Mouse (Mus musculus): ENCODE results near the gene Ang.

The Ang gene

GRCm38 (mm10) chr14:51088970-51089673 is 1.8 kb upstream of the Ang start:
- peak; percentile 97 for DNase-seq

- DNase-seq: no peak
Measured at GRCm38 (mm10) chr14:51089674-51090076, 1.3 kb upstream of the Ang start.

DNA sequence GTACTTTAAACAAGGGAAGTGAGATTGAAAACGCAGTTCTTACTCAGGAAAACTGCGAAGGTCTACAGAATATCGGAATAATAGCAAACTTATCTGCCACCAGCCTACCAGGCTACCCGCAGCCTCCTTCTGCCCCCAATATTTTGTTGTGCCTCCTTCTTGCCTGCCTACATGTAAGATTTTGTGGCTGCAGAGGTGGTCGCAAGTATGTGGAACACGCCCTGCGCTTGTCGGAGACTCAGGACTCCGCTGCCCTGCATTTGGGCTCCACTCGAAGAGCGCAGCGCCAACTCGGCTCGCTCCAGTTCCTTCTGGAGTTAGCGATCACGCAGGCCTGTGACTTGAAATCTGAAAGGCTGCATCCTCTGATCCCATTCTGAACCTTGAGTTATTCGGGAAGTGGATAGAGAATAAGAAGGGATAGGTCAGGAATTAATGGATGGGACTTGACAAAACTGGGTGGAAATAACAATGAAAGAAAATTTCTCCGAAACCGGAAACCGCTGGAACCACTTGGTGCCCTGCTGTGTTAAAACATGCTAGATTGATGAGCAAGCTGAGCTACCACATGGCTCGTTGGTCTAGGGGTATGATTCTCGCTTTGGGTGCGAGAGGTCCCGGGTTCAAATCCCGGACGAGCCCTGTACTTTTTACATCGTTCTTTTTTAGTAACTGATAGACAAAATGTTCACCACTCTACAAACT is 721 bp upstream of the Ang start:
- peak; percentile 89 to 90 for DNase-seq

GRCm38 (mm10) chr14:51092073-51092620 is 1.2 kb downstream of the Ang start:
- DNase-seq: peak; percentile 15 to 21

- DNase-seq: peak; percentile 44 to 56
Measured at GRCm38 (mm10) chr14:51093496-51093895, 2.5 kb downstream of the Ang start.

GRCm38 (mm10) chr14:51094096-51094875 is 3.3 kb downstream of the Ang start:
- DNase-seq: no peak

- DNase-seq: no peak
Measured at GRCm38 (mm10) chr14:51094921-51095320, 4.0 kb downstream of the Ang start.

- no peak for DNase-seq
Measured at GRCm38 (mm10) chr14:51095736-51096524, 5.0 kb downstream of the Ang start.

- DNase-seq: peak; percentile 83 to 85
Measured at GRCm38 (mm10) chr14:51098300-51098699, 7.3 kb downstream of the Ang start.

- DNase-seq: no peak
Measured at GRCm38 (mm10) chr14:51098921-51099320, 8.0 kb downstream of the Ang start.

- no peak for DNase-seq
Measured at GRCm38 (mm10) chr14:51101284-51101683, 10.3 kb downstream of the Ang start.

- DNase-seq: peak; percentile 87
Measured at GRCm38 (mm10) chr14:51103217-51103616, 12.3 kb downstream of the Ang start.

DNA sequence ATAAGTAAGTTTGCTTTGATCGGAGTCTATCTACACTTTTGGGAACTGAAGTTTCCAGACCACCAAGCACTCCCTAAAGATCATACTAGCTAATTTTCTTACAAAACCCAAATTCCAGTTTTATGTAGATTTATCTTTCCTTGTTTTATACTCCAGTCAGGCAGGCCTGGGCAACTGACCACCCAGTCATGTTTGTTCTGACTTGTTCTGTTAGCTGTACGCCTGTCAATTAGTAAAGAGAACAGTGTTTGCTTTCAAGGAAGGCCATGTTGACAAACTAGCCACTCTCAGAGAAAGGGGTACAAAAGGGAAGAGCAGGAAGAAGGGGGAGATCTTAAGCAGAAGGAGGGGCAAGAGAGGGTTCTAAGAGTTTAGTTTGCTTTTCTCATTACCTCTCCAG is 13.4 kb downstream of the Ang start:
- DNase-seq: no peak

- DNase-seq: no peak
Measured at GRCm38 (mm10) chr14:51106449-51106967, 15.6 kb downstream of the Ang start.

- no peak for DNase-seq
Measured at GRCm38 (mm10) chr14:51111966-51112365, 21.0 kb downstream of the Ang start.

DNA sequence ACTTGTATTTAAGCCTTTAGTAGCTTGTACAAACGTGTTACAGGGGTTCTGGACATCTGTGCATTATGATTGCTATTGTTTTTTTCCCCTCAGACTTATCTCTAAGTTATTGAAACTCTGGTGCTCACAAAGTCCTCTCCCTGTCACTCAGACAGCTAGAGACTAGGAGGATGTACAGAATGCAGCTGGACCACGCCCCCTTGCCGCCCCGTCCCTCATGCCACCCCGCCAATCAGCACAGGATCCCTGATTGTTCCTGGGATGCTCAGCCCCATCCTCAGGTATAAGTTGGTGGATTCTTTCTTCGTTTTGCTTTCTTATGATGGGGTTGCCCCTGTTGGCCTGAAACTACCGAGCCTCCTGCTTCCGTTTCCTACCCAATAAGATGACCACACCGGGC is 22.5 kb downstream of the Ang start:
- DNase-seq: no peak

- no peak for DNase-seq
Measured at GRCm38 (mm10) chr14:51113916-51114560, 23.1 kb downstream of the Ang start, which contains the start of gene Eddm3b. TSS of gene Eddm3b (plus strand) at chr14:51114426.

DNA sequence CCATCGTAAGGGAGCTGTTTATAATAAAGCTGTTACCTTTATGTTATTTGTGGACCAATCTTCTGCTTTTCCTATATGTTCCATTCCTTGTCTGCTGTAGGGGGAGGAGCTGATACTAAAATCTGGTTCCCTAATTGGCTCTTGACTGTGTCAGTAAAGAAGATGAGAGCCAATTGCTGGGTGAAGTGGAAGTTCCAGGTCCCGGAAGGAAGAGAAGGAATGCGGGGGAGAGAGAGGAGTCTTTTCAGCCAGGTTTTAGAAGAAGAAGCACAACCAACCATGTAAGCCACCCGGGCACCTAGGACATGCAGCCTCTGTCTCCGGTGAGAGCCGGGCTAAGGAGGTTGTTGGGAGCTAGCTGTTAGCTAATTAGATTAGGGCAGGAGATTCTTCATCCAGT is 34.7 kb downstream of the Ang start:
- DNase-seq: no peak

DNA sequence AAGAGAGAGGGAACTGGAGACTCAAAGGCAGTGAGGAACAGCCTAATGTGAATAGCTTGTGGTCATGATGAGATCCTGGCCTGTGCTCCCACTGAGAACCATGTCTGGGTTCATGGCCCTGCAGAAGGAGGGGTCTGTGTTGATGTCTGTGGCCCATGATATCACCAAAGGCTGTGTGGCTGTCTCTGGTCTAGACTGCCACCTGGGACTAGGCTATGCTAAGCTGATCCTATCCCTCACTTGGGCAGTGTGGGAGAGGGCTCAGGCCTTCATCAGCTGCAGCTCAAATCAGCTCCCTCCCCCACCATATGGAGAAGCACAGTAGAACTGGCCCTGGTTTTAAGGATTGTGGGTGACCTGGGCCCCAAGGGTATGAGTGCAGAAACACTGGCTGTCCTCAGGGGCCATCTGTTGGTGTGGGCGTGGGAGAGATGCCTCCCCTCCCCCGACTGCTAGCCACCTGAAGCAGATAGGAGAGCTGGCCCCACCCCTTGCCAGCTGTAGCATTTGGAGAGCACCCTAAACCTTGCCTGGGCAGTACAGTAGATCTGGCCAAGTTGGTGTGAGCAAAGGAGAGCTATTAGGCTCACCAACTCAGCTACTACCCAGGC is 36.8 kb downstream of the Ang start:
- peak; percentile 37 to 47 for DNase-seq

- DNase-seq: peak; percentile 67 to 68
Measured at GRCm38 (mm10) chr14:51128775-51129623, 38.0 kb downstream of the Ang start.

All from B cell, adult 2 months (primary cell).